Mouse (Mus musculus): ENCODE measurements around the gene Cdipt. TPM values are rescaled to one million over a fixed set of nuclear protein-coding genes. Genes with fewer than 3 reads are reported as not detected.
A peak's percentile ranks its signal among the peaks of the same experiment; 100 is the strongest.

The Cdipt gene
- total and polyA plus RNA-seq, 3 experiments: 98.4 to 151 TPM; not detected in 1

DNA sequence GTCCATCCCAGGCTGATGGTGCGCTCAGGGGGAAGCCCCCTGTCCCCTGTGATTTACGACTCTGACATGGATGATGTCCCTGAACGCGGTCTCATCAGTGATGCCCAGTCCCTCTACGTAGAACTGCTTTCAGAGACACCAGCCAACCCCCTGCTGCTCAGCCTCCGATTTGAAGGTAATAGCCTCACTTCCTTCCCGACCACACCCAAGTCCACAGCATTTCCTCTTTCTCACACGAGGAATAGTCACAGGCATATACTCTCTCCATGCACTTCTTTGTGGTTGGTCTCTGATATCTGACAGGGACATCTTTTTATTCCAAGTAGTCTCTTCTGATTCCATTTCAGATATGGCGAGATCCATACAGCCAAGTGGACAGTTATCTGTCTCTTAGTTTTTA is 15.9 kb upstream of the Cdipt start:
- Histone ChIP-seq H3K27me3 (ENCODE audit: control insufficient read depth in 1 of 2, insufficient read depth in 2 of 2, low read length in 2 of 2) (no peaks in the 10 kb centered on the region), H3K9me3 (replicated peaks; ENCODE audit: insufficient read depth, low read length) (no peaks in the 10 kb centered on the region), H3K36me3 (ENCODE audit: control insufficient read depth in 1 of 2, insufficient read depth in 2 of 2, low read length in 2 of 2) (peaks cover 0 to 9% of the 10 kb centered on the region in 2 experiments; a peak in 2 of 4 replicates), H3K9ac (ENCODE audit: control insufficient read depth, low read depth, low read length, poor library complexity, severe bottlenecking) (no peak overlapping the region), H3K79me2 (ENCODE audit: control insufficient read depth, insufficient read depth, low read length, poor library complexity) (no peaks in the 10 kb centered on the region), H3K4me3 (ENCODE audit: control insufficient read depth in 1 of 2, insufficient read depth in 1 of 2, low read depth in 2 of 2, low read length in 2 of 2) (no peak overlapping the region), H3K27ac (ENCODE audit: control insufficient read depth, low read depth, low read length) (no peak overlapping the region), H3K4me1 (ENCODE audit: control insufficient read depth in 1 of 2, insufficient read depth in 2 of 2, low read length in 2 of 2) (peaks cover 6 to 11% of the 10 kb centered on the region in 2 experiments)
- TF ChIP-seq CHD1 (IDR thresholded peaks at IDR 0.05; ENCODE audit: low read depth, low read length): no peak
- no peak for TF ChIP-seq TCF12 (IDR thresholded peaks at IDR 0.05; ENCODE audit: low read depth, low read length)
- TF ChIP-seq CHD2 (IDR thresholded peaks at IDR 0.05; ENCODE audit: low read length): no peak
- no peak for TF ChIP-seq ETS1 (IDR thresholded peaks at IDR 0.05; ENCODE audit: low read depth, low read length)
- TF ChIP-seq RCOR1 (IDR thresholded peaks at IDR 0.05; ENCODE audit: low read depth, low read length): no peak
- TF ChIP-seq POLR2A (IDR thresholded peaks at IDR 0.05; ENCODE audit: control insufficient read depth in 1 of 2, insufficient read depth in 1 of 2, low read depth in 1 of 2, low read length in 2 of 2, poor library complexity in 1 of 2): no peak
- TF ChIP-seq TBP (IDR thresholded peaks at IDR 0.05; ENCODE audit: low read depth, low read length): no peak
- 0 out of 2 replicates have a peak, but pooled peaks have one; percentile 23 for TF ChIP-seq GATA1 (IDR thresholded peaks at IDR 0.05; ENCODE audit: low read depth, low read length)
- no peak for TF ChIP-seq GABPA (IDR thresholded peaks at IDR 0.05; ENCODE audit: low read depth, low read length)
- TF ChIP-seq MEF2A (IDR thresholded peaks at IDR 0.05; ENCODE audit: extremely low read depth, insufficient replicate concordance, low read depth, low read length, poor library complexity, severe bottlenecking): no peak
- no peak for TF ChIP-seq E2F4 (IDR thresholded peaks at IDR 0.05; ENCODE audit: borderline replicate concordance, low read depth, low read length)
- no peak for TF ChIP-seq HCFC1 (IDR thresholded peaks at IDR 0.05; ENCODE audit: low read depth, low read length)
- no peak for TF ChIP-seq ZC3H11A (IDR thresholded peaks at IDR 0.05; ENCODE audit: low read depth, low read length)
- peak; percentile 52; the same call in 1 of the 2 replicates for TF ChIP-seq MYC (IDR thresholded peaks at IDR 0.05; ENCODE audit: low read depth, low read length)
- peak; percentile 55 for DNase-seq (ENCODE audit: low read depth, low spot score)

DNA sequence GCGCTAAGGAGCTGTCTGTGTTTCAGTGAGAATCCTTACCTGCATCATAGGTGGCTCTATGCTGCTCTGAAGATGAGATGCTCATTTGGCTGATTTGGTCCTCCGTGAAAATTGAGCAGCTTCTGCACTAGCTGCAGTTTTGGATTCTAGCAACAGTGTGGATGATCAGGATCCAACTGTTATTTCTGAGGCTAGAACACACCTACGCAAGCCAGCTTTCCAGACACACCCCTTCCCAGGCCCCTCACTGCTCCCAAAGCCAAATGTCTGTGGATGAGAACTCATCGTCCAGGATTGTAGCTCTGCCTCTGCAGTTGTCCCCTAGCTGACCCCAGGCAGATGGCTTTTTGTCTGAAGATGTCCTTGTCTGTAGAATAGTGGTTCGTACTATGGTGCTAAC is 14.6 kb upstream of the Cdipt start:
- H3K79me2 ChIP-seq (ENCODE audit: control insufficient read depth, insufficient read depth, low read length, poor library complexity): no peaks in the 10 kb centered on the region
- no peak for DNase-seq (ENCODE audit: low read depth, low spot score)
- H3K27me3 ChIP-seq (ENCODE audit: control insufficient read depth in 1 of 2, insufficient read depth in 2 of 2, low read length in 2 of 2): no peaks in the 10 kb centered on the region
- no peak overlapping the region for H3K27ac ChIP-seq (ENCODE audit: control insufficient read depth, low read depth, low read length)
- H3K9me3 ChIP-seq (replicated peaks; ENCODE audit: insufficient read depth, low read length): no peaks in the 10 kb centered on the region
- H3K4me3 ChIP-seq (ENCODE audit: control insufficient read depth in 1 of 2, insufficient read depth in 1 of 2, low read depth in 2 of 2, low read length in 2 of 2): no peak overlapping the region
- no peak overlapping the region for H3K9ac ChIP-seq (ENCODE audit: control insufficient read depth, low read depth, low read length, poor library complexity, severe bottlenecking)
- H3K36me3 ChIP-seq (ENCODE audit: control insufficient read depth in 1 of 2, insufficient read depth in 2 of 2, low read length in 2 of 2): peaks cover 0 to 9% of the 10 kb centered on the region in 2 experiments; a peak in 2 of 4 replicates
- H3K4me1 ChIP-seq (ENCODE audit: control insufficient read depth in 1 of 2, insufficient read depth in 2 of 2, low read length in 2 of 2): peaks cover 6 to 11% of the 10 kb centered on the region in 2 experiments
- TF ChIP-seq NRF1 (IDR thresholded peaks at IDR 0.05; ENCODE audit: insufficient read depth, low read depth, low read length, poor library complexity, severe bottlenecking): no peak
- TF ChIP-seq KAT2A (conservative IDR thresholded peaks at IDR 0.05; ENCODE audit: low read depth, low read length): no peak
- TF ChIP-seq POLR2AphosphoS5 (IDR thresholded peaks at IDR 0.05; ENCODE audit: borderline replicate concordance, low read depth, low read length): no peak
- TF ChIP-seq BHLHE40 (IDR thresholded peaks at IDR 0.05; ENCODE audit: borderline replicate concordance, low read depth, low read length): no peak
- TF ChIP-seq JUND (IDR thresholded peaks at IDR 0.05; ENCODE audit: low read depth, low read length): no peak
- TF ChIP-seq TCF12 (IDR thresholded peaks at IDR 0.05; ENCODE audit: low read depth, low read length): no peak
- no peak for TF ChIP-seq RAD21 (IDR thresholded peaks at IDR 0.05; ENCODE audit: low read depth, low read length)
- TF ChIP-seq ETS1 (IDR thresholded peaks at IDR 0.05; ENCODE audit: low read depth, low read length): no peak
- TF ChIP-seq POLR2AphosphoS2 (IDR thresholded peaks at IDR 0.05; ENCODE audit: low read length): no peak
